Mouse (Mus musculus): ENCODE results near the gene Arl4c.

DNA sequence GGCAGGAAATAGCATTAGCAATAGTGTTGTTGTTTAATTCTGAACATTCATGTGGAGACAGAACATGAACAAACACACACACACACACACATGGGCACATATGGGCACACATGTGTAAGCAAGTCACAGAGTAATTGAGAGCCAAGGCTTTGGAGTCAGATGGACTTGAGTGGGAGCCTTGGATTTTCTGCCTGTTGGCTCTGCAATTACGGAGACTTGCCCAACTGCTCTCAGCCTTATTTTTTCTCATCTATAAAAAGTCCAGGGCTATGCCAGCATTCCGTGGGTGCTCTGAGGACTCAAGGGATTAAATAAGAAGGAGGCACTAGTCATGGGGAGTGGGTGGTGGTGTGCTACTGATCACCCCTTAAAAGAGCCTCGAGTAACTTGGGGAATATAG, 16.5 kb upstream of the Arl4c start:
- TF ChIP-seq CTCF (IDR thresholded peaks at IDR 0.05; ENCODE audit: borderline replicate concordance, insufficient read depth, low read depth, low read length) (no peak), POLR2A (IDR thresholded peaks at IDR 0.05; ENCODE audit: borderline replicate concordance, insufficient read depth, low read length) (no peak)
